ENCODE assay signal across 13 mouse cellular contexts in the genomic region with DNA sequence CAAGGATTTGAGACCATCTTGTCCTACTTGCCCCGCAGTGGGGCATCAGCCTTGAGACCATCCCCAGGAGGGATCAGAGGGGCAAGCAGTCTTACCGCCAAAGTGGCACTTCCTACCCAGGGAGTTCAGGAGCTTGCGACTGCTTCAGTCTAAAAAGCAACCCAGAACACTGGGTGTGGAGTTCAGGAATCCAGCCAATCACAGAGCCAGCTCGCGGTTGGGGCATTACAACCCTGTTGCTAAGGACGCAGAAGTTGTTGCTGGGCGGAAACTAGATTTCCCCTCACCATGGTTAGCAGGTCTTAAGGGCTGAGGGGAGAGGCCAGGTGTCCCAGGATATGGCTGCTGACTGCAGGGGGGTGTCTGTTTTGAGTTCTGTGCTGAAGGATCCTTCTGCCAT. TPM values are rescaled to one million over a fixed set of nuclear protein-coding genes. Genes with fewer than 3 reads are reported as not detected.
DNase-seq lines count a peak whose midpoint lies in the region; ATAC-seq and TF ChIP-seq lines count a peak whose summit lies in the region.
"Had no signal": no experiment of that assay in that cellular context is flagged by ENCODE, and none has a peak within 500 bp of the region (broad histone marks: within the 10 kb centered on the region; RNA-seq: fewer than 3 reads in every experiment).

No protein-coding gene starts in this region.

- DNase-seq in kidney, adult 8-10 months: no peak
- peak; percentile 35 for DNase-seq in ES-E14 (ENCODE audit: low read depth, low spot score)
- peak; percentile 2 for DNase-seq in embryo, embryonic 9.5 days (ENCODE audit: extremely low spot score)
- DNase-seq in lung, postnatal 0 days (ENCODE audit: low spot score): peak; percentile 9
- DNase-seq in B cell, adult 2 months: no peak
- no peak for DNase-seq in cerebellum, adult 11 months
- no peak for DNase-seq in MN1 (ENCODE audit: low spot score)
- DNase-seq: gastrocnemius, postnatal 14 days; liver had no signal

- ATAC-seq in kidney, embryonic 16.5 days (ENCODE audit: low FRiP score, low TSS enrichment): 0 out of 2 replicates have a peak, but pooled peaks have one; percentile 57
- ATAC-seq in lung, postnatal 0 days: peak; percentile 17; the same call in 1 of the 2 replicates

- no peak overlapping the region for H3K4me3 ChIP-seq in kidney, embryonic 16.5 days (ENCODE audit: low read length)
- no peak overlapping the region for H3K4me3 ChIP-seq in ES-E14 (ENCODE audit: insufficient read depth in 1 of 2, low read depth in 1 of 2, low read length in 2 of 2, poor library complexity in 1 of 2, severe bottlenecking in 1 of 2)
- H3K4me3 ChIP-seq in lung, postnatal 0 days (ENCODE audit: low read depth, low read length): no peak overlapping the region
- H3K4me3 ChIP-seq: stomach, embryonic 15.5 days had no signal

- no peaks in the 10 kb centered on the region for H3K9me3 ChIP-seq in kidney, embryonic 16.5 days (ENCODE audit: low read length)
- no peaks in the 10 kb centered on the region for H3K9me3 ChIP-seq in ES-E14 (ENCODE audit: control insufficient read depth, insufficient read depth, low read depth, low read length)
- no peaks in the 10 kb centered on the region for H3K9me3 ChIP-seq in lung, postnatal 0 days (ENCODE audit: low read length)
- H3K9me3 ChIP-seq: stomach, embryonic 15.5 days had no signal

- TF ChIP-seq CTCF in lung, postnatal 0 days (IDR thresholded peaks at IDR 0.05): no peak

- no peaks in the 10 kb centered on the region for H3K36me3 ChIP-seq in kidney, embryonic 16.5 days (ENCODE audit: insufficient read depth, low read length)
- H3K36me3 ChIP-seq in ES-E14 (ENCODE audit: control insufficient read depth, insufficient read depth, low read length, poor library complexity, severe bottlenecking): no peaks in the 10 kb centered on the region
- no peaks in the 10 kb centered on the region for H3K36me3 ChIP-seq in lung, postnatal 0 days (ENCODE audit: insufficient read depth, low read length)
- H3K36me3 ChIP-seq: stomach, embryonic 15.5 days had no signal

- no peaks in the 10 kb centered on the region for H3K4me1 ChIP-seq in kidney, embryonic 16.5 days (ENCODE audit: insufficient read depth, low read length)
- H3K4me1 ChIP-seq in ES-E14 (ENCODE audit: control insufficient read depth in 2 of 2, insufficient read depth in 2 of 2, low read length in 2 of 2, poor library complexity in 1 of 2): no peaks in the 10 kb centered on the region
- no peaks in the 10 kb centered on the region for H3K4me1 ChIP-seq in lung, postnatal 0 days (ENCODE audit: insufficient read depth, low read depth, low read length)
- H3K4me1 ChIP-seq: stomach, embryonic 15.5 days had no signal

- in situ Hi-C loops in ES-E14 (cut with MboI; ENCODE audit: low sequenced_read_pairs in 2 of 2, unreplicated experiment in 2 of 2): no loop called here

- H3K4me2 ChIP-seq in kidney, embryonic 16.5 days (replicated peaks; ENCODE audit: low read depth, low read length): no peak overlapping the region
- H3K4me2 ChIP-seq in lung, postnatal 0 days (replicated peaks; ENCODE audit: low read depth, low read length): no peak overlapping the region
- H3K4me2 ChIP-seq: stomach, embryonic 15.5 days had no signal

- WGBS in kidney, embryonic 16.5 days: 31% methylated on average over 7 of the region's 7 CpGs
- WGBS in lung, postnatal 0 days: 24% methylated on average over 7 of the region's 7 CpGs

- H3K27me3 ChIP-seq in kidney, embryonic 16.5 days (ENCODE audit: insufficient read depth, low read length): no peaks in the 10 kb centered on the region
- H3K27me3 ChIP-seq in lung, postnatal 0 days (replicated peaks; ENCODE audit: insufficient read depth, low read length): no peaks in the 10 kb centered on the region
- H3K27me3 ChIP-seq: stomach, embryonic 15.5 days had no signal

- no peak for TF ChIP-seq EP300 in lung, postnatal 0 days (IDR thresholded peaks at IDR 0.05)

- H3K9ac ChIP-seq in kidney, embryonic 16.5 days (replicated peaks; ENCODE audit: low read length): no peak overlapping the region
- H3K9ac ChIP-seq in ES-E14 (ENCODE audit: insufficient read depth, low read depth, low read length, poor library complexity, severe bottlenecking): no peak overlapping the region
- no peak overlapping the region for H3K9ac ChIP-seq in lung, postnatal 0 days (replicated peaks; ENCODE audit: low read depth)
- H3K9ac ChIP-seq: stomach, embryonic 15.5 days had no signal

- no peak overlapping the region for H3K27ac ChIP-seq in kidney, embryonic 16.5 days (ENCODE audit: low read length)
- H3K27ac ChIP-seq in ES-E14 (ENCODE audit: insufficient read depth, low read depth, low read length, poor library complexity, severe bottlenecking): no peak overlapping the region
- H3K27ac ChIP-seq in lung, postnatal 0 days (ENCODE audit: low read length): no peak overlapping the region
- H3K27ac ChIP-seq: stomach, embryonic 15.5 days had no signal

TF ChIP-seq in ES-E14, 5 proteins besides CTCF, POLR2A, EP300 and RAD21:
- TF ChIP-seq MAFK (IDR thresholded peaks at IDR 0.05; ENCODE audit: insufficient read depth, low read depth, low read length) (no peak), HCFC1 (IDR thresholded peaks at IDR 0.05; ENCODE audit: borderline replicate concordance, insufficient read depth, low read length) (no peak), ZC3H11A (IDR thresholded peaks at IDR 0.05; ENCODE audit: borderline replicate concordance, low read depth, low read length) (no peak), CHD2 (IDR thresholded peaks at IDR 0.05; ENCODE audit: low read depth, low read length) (no peak), ZNF384 (IDR thresholded peaks at IDR 0.05; ENCODE audit: low read depth, low read length) (no peak)
TF ChIP-seq in ES-E14: peak in this region for 0.

RNA-seq across cellular contexts. Expression of gene Gm12695, which starts 1.6 kb away (rescaled TPM):
- not detected in 2 replicates for polyA plus RNA-seq in kidney, embryonic 16.5 days (2015; fragmentation: Nextera tagmentation; extraction: Ambion mirVana)
- total RNA-seq in ES-E14 (2012; rRNA removed): not detected in 2 replicates
- polyA plus RNA-seq in lung, postnatal 0 days (2015; fragmentation: Nextera tagmentation; extraction: Ambion mirVana): 1.5 and 2.6 TPM in 2 replicates
- total RNA-seq: gastrocnemius, postnatal 14 days; megakaryocyte-erythroid progenitor cell, adult 5-6 weeks had no signal
- polyA plus RNA-seq: heart, embryonic 14.5 days had no signal

Comparison
In these comparisons a context has a peak if more than half of its experiments do, and no peak if none do; other contexts are left out.
1. DNase-seq: peak in ES-E14 (single experiment), embryo, embryonic 9.5 days (single experiment) and lung, postnatal 0 days (single experiment); none in kidney, adult 8-10 months (0 of 2), B cell, adult 2 months (0 of 2), cerebellum, adult 11 months (single experiment) and MN1 (single experiment).